Mouse (Mus musculus) adrenal gland, postnatal 10 days (tissue): ENCODE measurements at regions not wholly inside any gene's neighbourhood (a gene's known extent, or its start where the extent isn't known, plus 50 kb on each side); places are given as distances from the start of the nearest gene placed in this dataset.

Experiments used
- DNase-seq: peaks from one replicate; pipeline ENCODE4 v3.0.0; 2021; ENCODE audit warnings: mixed read lengths

DNA sequence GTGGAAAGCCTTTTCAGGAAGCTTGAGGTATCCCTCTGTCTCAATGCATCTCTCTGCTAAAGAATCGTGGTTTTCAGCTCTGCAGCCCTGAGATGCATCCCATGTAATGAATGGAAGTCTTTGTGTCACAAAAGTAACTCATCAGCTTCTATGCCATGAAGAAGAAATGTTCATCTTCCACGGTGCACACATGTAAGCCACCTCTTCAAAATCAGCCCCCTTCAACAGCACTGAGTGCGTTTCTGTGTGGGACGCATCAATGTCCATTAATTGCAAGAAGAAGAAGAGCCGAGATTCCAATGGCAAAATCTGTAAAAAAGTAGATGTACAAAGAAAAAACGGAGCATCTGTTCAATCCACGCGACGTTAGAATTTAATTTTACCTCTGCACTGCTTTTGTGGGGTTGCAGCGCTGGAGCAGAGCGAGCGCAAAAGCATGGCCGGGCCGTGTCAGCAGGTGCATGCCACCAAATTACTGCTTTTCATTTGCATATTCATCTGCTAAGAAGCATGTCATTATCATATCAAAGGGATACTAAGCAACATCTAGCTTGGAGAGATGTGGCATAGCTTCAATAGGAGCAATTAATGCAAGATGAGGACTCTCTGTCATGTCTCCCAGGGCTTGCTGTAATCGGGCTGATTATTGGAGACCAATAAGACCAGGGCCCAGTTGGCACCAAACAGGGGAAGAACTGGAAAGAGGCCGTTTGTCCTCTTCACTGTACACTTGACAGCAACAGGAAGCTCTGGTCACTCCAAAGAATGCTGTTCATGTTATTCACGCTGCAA is 185.0 kb upstream of the Sox2 start:
- DNase-seq = no peak

DNA sequence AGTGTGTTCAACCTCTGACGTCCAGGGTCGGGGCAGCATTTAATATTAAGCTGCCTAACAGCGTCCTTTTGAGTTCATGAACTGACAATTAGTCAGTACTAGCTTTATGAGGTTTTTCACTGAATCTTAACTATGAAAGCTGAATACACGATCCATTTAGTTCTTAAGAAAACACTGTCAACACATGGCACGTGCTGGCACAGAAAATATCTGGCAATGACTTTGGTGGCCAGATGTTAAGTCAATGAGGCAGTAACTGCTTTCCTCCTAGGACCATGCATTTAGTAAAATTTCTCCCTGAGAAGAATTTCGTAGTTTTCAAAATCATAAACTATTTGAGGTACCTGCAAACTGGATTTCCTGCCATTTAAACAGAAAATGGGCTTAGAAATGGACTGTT is 191.4 kb upstream of the Sox2 start:
- no peak for DNase-seq

DNA sequence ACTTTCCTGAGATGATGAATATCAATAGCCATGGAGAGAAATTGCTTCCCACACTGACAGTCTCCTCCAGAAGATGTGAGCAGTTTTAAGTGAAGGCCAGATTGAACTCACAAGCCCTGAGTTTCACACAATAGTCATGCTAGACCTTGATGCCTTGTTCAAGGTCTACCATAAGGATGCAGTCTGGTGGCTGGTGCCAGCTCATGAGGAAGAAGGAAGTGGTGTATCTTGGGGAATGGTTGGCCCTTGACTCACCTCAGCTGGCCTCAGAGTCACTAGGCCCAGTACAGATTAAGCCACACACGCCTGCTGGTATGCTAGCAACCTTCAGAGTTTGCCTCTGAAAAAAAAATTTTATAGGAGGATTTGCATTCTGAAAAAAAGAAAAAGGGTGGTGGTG is 192.4 kb upstream of the Sox2 start:
- peak; percentile 16 for DNase-seq

DNA sequence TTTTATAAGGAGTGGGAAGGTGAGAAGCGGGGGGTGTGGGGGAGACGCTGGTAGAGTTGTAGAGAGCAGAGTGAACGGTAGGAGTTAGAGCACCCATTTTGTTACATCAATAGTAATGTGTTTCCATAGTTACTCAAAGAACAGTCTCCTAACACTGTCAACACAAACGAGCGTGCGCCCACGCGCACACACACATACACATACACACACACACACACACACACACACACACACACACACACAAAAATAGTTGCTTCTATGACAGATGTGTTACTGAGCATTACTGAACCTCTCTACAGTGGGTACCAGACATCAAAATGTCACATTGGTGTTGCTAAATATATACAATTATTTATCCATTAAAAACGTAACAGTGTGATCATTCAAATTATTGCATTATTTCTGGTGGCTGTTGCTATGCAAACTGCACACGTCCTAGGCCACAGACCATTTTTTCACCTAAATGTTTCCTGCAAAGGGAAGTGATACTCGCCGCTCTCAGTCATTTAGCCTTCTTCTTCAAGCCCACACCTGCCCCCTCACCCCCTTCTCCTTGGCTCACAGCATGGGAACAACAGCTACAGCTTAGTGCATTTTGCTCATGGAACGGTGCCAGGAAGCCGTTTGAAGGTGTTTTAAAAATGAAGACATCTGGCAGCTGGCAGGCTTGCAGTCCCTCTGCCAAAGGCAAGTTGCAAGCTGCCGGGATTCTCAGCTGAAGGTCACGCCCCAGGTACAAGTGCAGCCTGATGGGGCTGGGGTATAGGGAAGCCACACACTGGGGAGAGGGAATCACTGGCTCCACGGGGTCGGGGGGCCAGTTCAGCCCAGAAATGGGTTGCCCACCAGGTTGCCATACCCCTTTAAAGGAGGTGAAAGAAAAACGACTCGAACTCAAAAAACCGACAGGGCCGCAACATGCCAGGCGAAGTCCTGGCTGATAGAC is 193.4 kb upstream of the Sox2 start:
- DNase-seq = peak; percentile 26

DNA sequence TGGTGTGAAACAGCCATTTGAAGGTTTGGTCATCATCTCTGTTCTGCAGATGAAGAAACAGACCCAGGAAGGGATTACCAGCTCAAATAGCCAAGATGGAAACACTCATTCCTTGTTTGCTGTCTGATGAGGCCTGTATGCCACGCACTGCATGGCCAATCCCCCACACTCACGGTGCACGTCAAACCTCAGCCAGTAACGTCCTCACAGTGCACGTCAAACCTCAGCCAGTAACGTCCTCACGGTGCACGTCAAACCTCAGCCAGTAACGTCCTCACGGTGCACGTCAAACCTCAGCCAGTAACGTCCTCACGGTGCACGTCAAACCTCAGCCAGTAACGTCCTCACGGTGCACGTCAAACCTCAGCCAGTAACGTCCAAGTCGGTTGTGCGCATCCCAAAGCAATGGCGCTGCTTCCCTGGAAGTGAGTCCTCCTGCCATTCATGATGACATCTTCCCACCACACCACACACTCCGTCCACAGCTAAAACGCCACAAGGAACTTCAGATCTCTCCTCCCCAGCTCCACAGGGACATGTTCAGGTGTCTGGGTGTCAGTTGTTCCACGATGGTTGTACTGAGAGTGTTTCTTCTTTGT is 196.1 kb upstream of the Sox2 start:
- no peak for DNase-seq

DNA sequence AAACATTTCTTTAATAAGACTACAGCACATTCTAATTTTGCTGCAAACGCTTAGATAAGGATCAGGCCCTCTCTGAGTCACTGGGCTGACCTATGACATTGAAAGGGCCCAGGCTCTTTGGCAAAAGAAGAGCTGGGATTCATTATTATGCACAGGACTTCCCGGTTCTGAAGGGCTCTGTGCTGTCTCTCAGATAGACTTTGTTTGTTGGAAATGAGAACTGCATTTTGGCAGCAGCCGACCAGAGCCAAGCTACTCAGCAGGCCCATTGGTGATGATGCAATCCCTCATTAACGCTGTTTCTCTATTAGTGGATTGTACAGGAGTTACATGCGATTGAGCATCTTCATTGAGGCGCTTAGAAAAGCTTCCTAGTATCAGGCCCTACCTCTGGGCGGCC is 204.9 kb upstream of the Sox2 start:
- peak; percentile 8 for DNase-seq

DNA sequence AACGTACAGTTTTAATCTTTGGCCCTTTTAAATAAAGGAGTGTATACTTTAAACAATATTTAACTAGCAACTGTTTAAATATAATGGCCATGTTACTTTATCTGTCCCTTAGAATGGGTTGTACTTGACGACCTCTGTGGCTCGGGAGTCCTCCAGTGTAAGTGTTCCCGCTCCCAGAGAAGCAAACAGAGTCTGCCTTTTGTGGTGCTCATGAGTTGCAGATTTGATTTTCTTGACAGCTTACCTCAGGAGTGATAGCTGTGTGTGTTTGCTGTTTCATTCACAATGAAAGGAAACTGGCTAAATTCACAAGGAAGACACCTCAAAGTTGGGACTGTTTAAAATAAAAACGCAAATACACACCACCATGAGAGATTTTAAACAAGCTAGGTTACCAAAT is 205.4 kb upstream of the Sox2 start:
- no peak for DNase-seq

DNA sequence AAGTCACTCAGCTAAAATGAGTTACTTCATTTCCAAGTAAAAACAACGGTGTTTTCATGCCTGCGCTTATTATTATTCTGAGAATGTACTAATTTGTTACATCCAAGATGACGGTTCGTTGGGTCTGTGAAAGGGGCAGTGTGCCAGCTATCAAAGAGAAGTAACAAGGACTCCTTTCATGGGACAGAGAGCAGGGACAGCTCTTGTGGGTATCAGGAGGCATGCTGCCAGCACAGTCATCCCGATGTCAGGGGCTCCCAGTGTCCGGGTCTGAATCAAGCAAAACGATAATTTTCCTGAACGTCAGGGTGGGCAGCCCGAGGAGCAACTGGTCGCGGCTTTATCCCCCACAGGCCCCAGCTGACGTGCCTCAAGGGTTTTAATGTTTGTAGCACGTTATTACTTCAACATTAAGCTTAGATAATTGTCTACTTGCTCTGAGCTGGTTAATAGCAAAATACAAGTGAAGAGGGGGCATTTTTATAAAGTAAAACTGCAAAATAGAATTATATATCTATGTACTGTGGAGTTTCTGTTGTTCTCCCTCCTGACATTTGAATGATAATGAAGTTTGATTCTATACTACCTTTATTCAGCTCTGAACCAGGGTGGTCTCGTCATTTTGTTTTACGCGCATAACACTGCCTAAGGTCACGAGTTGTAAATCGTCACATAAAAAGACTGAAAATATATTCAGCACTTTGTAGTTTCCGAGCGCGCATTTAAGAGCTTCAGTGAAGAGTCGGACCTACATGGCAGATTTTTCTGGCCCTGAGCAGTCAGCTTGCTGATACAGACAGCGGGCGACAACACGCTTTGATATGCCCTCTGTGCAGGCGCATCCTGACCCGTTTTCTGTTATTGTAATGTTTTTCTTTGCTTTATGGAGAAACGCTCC is 206.2 kb upstream of the Sox2 start:
- peak; percentile 12 for DNase-seq

DNA sequence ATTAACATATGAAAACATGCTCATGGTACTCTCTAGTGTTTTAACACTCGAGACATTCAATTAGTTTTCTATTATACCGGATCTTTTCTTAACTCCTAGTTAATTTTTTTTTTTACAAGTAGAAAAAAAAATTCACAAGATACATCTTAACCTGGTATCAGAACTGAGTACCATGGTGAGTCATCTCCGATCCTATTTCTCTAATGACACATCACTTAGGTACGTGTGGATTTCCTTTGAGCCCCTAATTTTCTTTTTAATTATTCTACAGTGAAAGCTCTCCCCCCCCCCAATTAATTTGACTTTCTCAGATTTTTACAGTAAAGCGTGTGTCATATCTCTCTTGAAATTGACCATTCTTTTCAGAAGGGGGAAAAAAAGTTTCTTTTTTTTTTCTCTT is 206.9 kb upstream of the Sox2 start:
- DNase-seq = no peak

DNA sequence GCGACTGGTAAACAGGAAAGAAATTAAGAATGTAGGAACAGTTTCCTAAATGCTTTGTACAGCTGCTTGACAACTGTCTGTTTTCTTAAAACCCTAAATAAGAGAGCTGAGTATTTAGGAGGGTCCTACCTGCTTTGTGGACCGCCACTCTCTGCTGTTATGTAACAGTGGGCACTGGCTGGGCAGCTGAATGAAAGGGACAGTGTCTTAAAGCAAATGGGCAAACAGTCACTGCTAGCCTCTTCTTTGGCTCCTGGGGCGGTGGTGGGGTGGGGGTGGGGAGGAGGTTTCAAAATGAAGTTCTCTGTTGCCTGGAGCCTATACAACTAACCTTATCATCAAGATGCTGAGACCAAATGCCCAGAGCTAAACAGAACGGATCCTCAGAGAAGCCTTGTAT is 208.4 kb upstream of the Sox2 start:
- DNase-seq = no peak

DNA sequence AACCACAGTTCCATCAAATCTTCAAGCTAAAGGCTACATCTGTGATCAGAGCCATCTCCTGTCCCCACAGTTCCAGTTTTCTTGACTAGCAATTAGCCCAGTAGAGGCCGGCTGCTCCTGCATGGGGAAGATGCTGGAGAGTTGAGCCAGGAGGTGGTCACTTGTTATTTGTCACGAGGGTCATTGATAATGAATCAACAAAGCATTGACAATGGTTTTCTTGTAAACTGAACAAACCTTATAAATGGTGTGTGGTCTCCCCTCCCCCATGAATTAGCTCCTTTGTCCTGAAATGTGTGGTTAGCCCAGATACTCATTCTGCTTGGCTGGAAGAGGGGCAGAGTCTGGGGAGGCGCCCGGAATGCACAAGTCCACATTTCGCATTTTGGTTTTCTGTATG is 208.9 kb upstream of the Sox2 start:
- no peak for DNase-seq

DNA sequence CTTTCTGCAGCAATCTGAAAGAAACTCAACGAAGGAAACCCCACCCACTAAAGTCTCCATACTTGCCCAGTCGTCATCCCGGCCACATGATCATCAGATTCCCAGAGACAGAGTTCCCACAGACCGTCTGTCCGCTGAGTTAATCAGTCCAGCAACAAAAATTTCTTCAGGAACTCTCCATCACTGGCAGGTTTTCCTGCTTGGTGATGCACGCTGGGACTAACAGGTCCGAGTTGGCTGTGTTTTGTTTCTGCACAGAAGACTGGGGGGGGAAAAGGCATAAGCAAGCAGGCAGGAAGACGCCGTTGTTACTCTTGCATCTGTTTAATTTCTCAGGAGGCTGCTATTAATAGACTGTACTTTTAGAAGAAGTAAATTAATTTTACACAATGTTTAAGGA is 215.3 kb upstream of the Sox2 start:
- no peak for DNase-seq

DNA sequence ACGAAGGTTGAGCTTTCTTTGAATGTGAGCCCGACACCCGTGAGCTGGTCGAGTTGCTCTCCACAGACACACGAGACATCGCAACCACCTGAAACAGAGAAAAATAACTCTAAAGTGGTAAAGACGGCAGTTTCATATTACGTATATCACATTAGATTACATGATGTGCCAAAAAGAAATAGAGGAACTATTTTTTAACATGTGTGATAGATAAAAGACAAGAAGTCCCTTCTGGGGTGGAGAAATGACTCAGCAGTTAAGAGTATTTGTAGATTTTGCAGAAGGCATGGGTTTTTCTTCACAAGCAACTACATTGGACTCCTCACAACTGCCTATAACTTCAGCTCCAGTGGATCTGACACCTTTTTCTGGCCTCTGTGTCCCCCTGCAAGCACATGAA is 222.2 kb upstream of the Sox2 start:
- DNase-seq = no peak

DNA sequence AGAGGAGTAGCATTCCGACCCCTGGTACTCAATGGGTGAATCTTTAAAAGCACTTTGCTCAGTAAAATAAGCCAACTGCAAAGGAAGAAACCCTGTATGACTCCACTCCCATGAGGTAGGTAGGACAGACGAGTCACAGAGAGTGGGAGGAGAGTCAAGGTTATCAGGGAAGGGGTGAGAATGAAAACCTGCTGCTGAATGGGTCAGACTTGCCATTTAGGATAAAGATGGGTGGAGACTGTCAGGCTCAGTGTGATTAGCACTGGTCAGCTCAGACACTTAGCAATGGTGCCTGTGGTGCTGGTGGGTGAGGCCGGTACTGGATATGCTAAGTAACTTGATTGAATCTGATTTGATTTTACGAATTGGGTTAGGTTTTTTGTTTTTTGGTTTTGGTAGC is 222.7 kb upstream of the Sox2 start:
- DNase-seq = no peak

DNA sequence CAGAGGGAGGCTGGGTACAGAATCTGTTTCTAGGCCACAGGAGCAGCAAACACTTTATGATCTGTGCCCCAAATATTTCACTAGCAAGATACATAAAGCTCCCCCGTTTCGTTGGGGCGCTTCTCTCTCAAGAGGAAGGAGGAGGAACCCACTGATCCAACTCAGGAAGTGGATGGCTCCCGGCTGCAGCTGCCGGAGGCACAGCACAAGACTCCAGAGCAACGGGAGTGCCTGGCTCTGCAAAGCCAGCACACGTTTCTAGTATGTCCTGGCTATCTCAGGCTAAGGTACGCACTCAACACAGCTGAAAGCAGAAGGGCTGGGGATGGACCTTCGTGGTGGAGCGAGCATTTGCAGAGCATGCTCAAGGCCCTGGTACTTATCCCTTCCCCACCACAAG is 223.2 kb upstream of the Sox2 start:
- no peak for DNase-seq

DNA sequence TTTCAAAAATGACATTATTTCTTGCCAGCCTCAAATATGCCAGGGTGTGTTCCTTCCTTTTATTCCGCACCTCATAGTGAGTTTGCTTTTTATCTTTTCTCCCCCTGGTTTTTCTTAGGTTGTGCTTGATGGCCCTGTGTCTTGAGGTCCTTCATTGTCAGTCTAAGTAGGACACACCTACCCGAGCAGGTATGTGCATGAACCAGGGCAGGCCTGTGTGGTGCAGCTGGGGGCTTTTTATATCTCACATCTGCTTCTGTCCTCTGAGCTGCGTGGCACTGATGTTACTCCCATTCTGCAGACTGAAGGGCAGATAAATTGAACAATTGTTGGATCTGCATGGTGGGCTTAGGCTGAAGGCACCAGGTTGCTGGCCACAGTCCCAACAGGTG is 238.3 kb upstream of the Sox2 start:
- DNase-seq = no peak

DNA sequence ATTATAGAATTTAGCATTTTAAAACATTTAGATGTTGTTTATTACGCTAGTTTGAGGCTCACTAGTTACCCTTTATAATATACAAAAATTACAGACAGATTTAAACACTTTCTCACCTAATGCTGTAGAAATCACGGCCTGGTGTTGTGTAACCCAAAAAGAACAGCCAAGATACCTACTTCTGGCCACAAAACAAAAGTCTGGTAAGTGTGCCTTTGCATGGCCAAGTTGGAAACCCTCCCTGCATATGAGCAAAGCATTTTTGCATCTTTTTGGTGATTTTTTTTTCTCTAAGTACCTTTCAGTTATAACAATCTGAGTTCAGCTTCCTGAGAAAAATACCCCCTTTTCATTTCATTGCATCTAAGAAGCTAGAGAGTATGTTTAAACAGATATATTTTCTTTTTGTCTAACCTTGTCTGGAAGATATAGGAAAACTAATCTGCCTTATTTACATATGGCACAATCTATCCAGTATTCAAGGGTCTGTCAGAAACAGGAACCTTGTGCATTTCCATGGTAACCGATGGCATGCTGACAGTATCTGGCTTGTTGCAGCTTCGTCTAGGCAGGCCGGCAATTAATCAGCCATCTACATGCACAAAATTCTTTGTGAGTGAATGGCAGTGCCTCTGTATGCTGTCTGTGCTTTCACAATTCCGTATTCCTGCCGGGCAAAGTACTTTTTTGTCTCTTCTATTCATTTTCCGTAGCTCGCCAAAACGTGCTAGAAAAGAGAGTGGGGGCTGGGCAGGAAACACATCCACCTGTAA is 238.9 kb upstream of the Sox2 start:
- DNase-seq = no peak

DNA sequence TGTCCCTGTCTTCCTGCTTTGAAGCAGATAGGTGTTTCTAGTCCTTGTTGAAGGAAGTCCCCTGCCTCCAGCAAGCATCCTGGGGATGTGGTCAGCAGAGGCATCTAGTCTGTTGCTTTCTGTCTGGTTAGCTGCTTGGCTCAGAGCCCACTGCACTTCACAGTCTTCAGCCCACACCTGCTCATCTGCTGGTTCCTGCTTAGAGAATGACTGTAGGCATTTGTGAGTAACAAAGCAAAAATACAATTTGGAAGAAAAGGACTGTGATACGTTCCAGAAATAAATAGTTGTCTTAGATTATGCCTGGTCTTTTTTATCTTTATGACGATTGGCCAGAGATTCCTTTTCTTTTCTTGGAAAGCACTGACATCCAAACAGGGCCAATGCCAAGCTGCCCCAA is 246.6 kb upstream of the Sox2 start:
- DNase-seq = no peak

DNA sequence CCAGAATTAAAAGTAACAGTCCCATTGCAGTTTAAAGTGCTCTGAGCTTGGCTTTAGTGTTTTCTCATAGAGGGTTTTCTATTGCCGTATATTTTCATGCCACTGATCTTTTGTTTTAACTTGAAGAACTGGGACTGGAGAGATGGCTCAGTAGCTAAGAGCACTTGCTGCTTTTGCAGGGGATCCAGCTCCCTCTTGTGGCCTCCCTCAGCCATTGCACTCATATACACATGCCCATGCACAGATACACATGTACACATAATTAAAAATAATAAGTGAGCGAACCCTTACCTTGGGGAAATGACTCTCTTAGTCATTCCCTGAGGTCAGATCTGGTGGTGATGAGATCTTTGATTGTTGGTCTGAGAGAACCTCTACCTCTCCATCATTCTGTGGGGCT is 258.9 kb upstream of the Sox2 start:
- DNase-seq = no peak

DNA sequence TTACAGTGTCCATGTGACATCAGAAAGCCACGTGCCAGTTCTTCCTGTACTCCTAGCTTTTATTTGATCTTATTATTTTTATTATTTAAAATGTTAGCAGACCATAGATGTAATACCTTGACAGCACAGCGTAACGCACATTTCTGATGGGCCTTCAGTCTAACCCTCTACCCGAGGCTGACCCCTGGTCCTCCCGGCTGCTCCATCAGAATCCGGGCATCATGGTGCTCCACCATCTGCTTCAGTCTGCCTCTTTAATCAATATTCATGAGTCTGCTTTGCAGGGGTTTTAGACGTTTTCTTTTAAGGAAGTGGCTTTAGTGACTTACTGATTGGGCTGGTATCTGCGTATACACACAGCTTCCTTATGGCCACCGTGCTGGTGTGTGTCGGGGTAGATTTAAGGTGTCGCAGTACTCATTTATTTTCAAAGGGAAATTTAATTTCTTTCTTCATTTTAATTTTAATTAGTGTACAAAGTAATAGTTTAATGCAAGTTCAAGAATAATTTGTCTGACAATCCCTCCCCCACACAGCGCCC is 265.2 kb upstream of the Sox2 start:
- no peak for DNase-seq

DNA sequence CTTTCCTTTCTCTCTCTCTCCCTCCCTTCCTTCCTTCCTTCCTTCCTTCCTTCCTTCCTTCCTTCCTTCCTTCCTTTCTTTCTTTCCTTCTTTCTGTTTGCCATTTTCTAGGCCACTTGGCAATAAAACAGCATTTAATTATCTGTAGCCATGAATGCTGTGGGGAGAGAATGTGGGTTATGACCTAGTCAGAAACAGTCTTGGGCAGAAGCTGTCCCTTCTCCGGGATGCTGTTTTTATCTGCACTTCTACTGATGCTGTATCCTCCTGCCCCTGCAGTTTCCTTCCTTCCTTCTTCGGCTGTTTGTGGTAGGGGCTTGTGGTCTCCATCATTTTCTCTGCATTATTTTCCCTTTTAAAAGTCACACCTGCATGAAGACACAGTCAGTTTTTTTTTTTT is 272.3 kb upstream of the Sox2 start:
- DNase-seq = no peak
